Mouse (Mus musculus): Measurements from ENCODE around the gene Kctd18. TPM values are rescaled to one million over a fixed set of nuclear protein-coding genes. Genes with fewer than 3 reads are reported as not detected.

Kctd18 gene
- polyA plus RNA-seq, 1 experiment from 2014 or later: 21.0 TPM

- no peak for ATAC-seq (ENCODE audit: insufficient read depth, low FRiP score, low TSS enrichment)
Observed at GRCm38 (mm10) chr1:57942215-57942614, 76.5 kb downstream of the Kctd18 start.

GRCm38 (mm10) chr1:57941734-57942133 lies 77.0 kb downstream of the Kctd18 start:
- Histone ChIP-seq H3K4me1 (ENCODE audit: control insufficient read depth, insufficient read depth, low read length) (peaks cover 5% of the 10 kb centered on the region), H3K9ac (ENCODE audit: low read length) (no peak overlapping the region), H3K4me2 (ENCODE audit: low read depth) (no peak overlapping the region), H3K9me3 (ENCODE audit: control insufficient read depth, low read length) (no peaks in the 10 kb centered on the region), H3K27ac (ENCODE audit: low read depth, low read length) (no peak overlapping the region), H3K4me3 (ENCODE audit: low read depth, low read length) (no peak overlapping the region), H3K36me3 (ENCODE audit: control insufficient read depth, insufficient read depth, low read length) (no peaks in the 10 kb centered on the region), H3K27me3 (ENCODE audit: control insufficient read depth, insufficient read depth, low read length) (no peaks in the 10 kb centered on the region)
- WGBS: 60% methylated on average over 11 of the region's 11 CpGs
- DNase-seq (ENCODE audit: low spot score) (no peak), ATAC-seq (ENCODE audit: insufficient read depth, low FRiP score, low TSS enrichment) (no peak)

More at GRCm38 (mm10) chr1:57942215-57942614, 76.5 kb downstream of the Kctd18 start:
- no peak overlapping the region for H3K4me3 ChIP-seq (ENCODE audit: low read depth, low read length)
- H3K27me3 ChIP-seq (ENCODE audit: control insufficient read depth, insufficient read depth, low read length): no peaks in the 10 kb centered on the region
- H3K4me2 ChIP-seq (ENCODE audit: low read depth): no peak overlapping the region
- H3K9me3 ChIP-seq (ENCODE audit: control insufficient read depth, low read length): no peaks in the 10 kb centered on the region
- H3K27ac ChIP-seq (ENCODE audit: low read depth, low read length): no peak overlapping the region
- 86% methylated on average over 6 of the region's 6 CpGs for WGBS
- peaks cover 5% of the 10 kb centered on the region for H3K4me1 ChIP-seq (ENCODE audit: control insufficient read depth, insufficient read depth, low read length)
- H3K36me3 ChIP-seq (ENCODE audit: control insufficient read depth, insufficient read depth, low read length): no peaks in the 10 kb centered on the region
- no peak overlapping the region for H3K9ac ChIP-seq (ENCODE audit: low read length)
- no peak for DNase-seq (ENCODE audit: low spot score)

- no peak for ATAC-seq (ENCODE audit: insufficient read depth, low FRiP score, low TSS enrichment)
- WGBS: 78% methylated on average over 7 of the region's 7 CpGs
- H3K4me2 ChIP-seq (ENCODE audit: low read depth): no peak overlapping the region
Observed at GRCm38 (mm10) chr1:57941095-57941494, 77.7 kb downstream of the Kctd18 start.

GRCm38 (mm10) chr1:57940691-57941090 lies 78.1 kb downstream of the Kctd18 start:
- DNase-seq (ENCODE audit: low spot score) (no peak), ATAC-seq (ENCODE audit: insufficient read depth, low FRiP score, low TSS enrichment) (no peak)
- Histone ChIP-seq H3K27me3 (ENCODE audit: control insufficient read depth, insufficient read depth, low read length) (no peaks in the 10 kb centered on the region), H3K4me1 (ENCODE audit: control insufficient read depth, insufficient read depth, low read length) (peaks cover 5% of the 10 kb centered on the region), H3K36me3 (ENCODE audit: control insufficient read depth, insufficient read depth, low read length) (no peaks in the 10 kb centered on the region), H3K9me3 (ENCODE audit: control insufficient read depth, low read length) (no peaks in the 10 kb centered on the region), H3K27ac (ENCODE audit: low read depth, low read length) (no peak overlapping the region), H3K4me3 (ENCODE audit: low read depth, low read length) (no peak overlapping the region), H3K4me2 (ENCODE audit: low read depth) (no peak overlapping the region), H3K9ac (ENCODE audit: low read length) (no peak overlapping the region)
- 35% methylated on average over 10 of the region's 10 CpGs for WGBS

More at GRCm38 (mm10) chr1:57941095-57941494, 77.7 kb downstream of the Kctd18 start:
- DNase-seq (ENCODE audit: low spot score): no peak
- no peak overlapping the region for H3K9ac ChIP-seq (ENCODE audit: low read length)
- H3K9me3 ChIP-seq (ENCODE audit: control insufficient read depth, low read length): no peaks in the 10 kb centered on the region
- H3K27ac ChIP-seq (ENCODE audit: low read depth, low read length): no peak overlapping the region
- H3K36me3 ChIP-seq (ENCODE audit: control insufficient read depth, insufficient read depth, low read length): no peaks in the 10 kb centered on the region
- H3K4me3 ChIP-seq (ENCODE audit: low read depth, low read length): no peak overlapping the region
- no peaks in the 10 kb centered on the region for H3K27me3 ChIP-seq (ENCODE audit: control insufficient read depth, insufficient read depth, low read length)
- H3K4me1 ChIP-seq (ENCODE audit: control insufficient read depth, insufficient read depth, low read length): peaks cover 5% of the 10 kb centered on the region

- Histone ChIP-seq H3K4me1 (ENCODE audit: control insufficient read depth, insufficient read depth, low read length) (no peaks in the 10 kb centered on the region), H3K36me3 (ENCODE audit: control insufficient read depth, insufficient read depth, low read length) (no peaks in the 10 kb centered on the region), H3K9ac (ENCODE audit: low read length) (no peak overlapping the region), H3K4me2 (ENCODE audit: low read depth) (no peak overlapping the region), H3K9me3 (ENCODE audit: control insufficient read depth, low read length) (no peaks in the 10 kb centered on the region), H3K27ac (ENCODE audit: low read depth, low read length) (no peak overlapping the region), H3K27me3 (ENCODE audit: control insufficient read depth, insufficient read depth, low read length) (no peaks in the 10 kb centered on the region), H3K4me3 (ENCODE audit: low read depth, low read length) (no peak overlapping the region)
- ATAC-seq (ENCODE audit: insufficient read depth, low FRiP score, low TSS enrichment): no peak
- 62% methylated on average over 1 of the region's 1 CpGs for WGBS
- DNase-seq (ENCODE audit: low spot score): no peak
Observed at GRCm38 (mm10) chr1:57934287-57934686, 84.5 kb downstream of the Kctd18 start.

GRCm38 (mm10) chr1:57918567-57918966 lies 100.2 kb downstream of the Kctd18 start:
- H3K9me3 ChIP-seq (ENCODE audit: control insufficient read depth, low read length): no peaks in the 10 kb centered on the region
- DNase-seq (ENCODE audit: low spot score) (no peak), ATAC-seq (ENCODE audit: insufficient read depth, low FRiP score, low TSS enrichment) (no peak)
- WGBS: 91% methylated on average over 4 of the region's 4 CpGs
- H3K4me2 ChIP-seq (ENCODE audit: low read depth): no peak overlapping the region
- no peaks in the 10 kb centered on the region for H3K36me3 ChIP-seq (ENCODE audit: control insufficient read depth, insufficient read depth, low read length)
- no peak overlapping the region for H3K27ac ChIP-seq (ENCODE audit: low read depth, low read length)
- no peak overlapping the region for H3K4me3 ChIP-seq (ENCODE audit: low read depth, low read length)
- H3K4me1 ChIP-seq (ENCODE audit: control insufficient read depth, insufficient read depth, low read length): no peaks in the 10 kb centered on the region
- no peaks in the 10 kb centered on the region for H3K27me3 ChIP-seq (ENCODE audit: control insufficient read depth, insufficient read depth, low read length)
- no peak overlapping the region for H3K9ac ChIP-seq (ENCODE audit: low read length)

- 77% methylated on average over 5 of the region's 5 CpGs for WGBS
- Histone ChIP-seq H3K4me3 (ENCODE audit: low read depth, low read length) (no peak overlapping the region), H3K4me2 (ENCODE audit: low read depth) (no peak overlapping the region), H3K27me3 (ENCODE audit: control insufficient read depth, insufficient read depth, low read length) (no peaks in the 10 kb centered on the region), H3K9me3 (ENCODE audit: control insufficient read depth, low read length) (no peaks in the 10 kb centered on the region), H3K4me1 (ENCODE audit: control insufficient read depth, insufficient read depth, low read length) (no peaks in the 10 kb centered on the region), H3K36me3 (ENCODE audit: control insufficient read depth, insufficient read depth, low read length) (no peaks in the 10 kb centered on the region), H3K9ac (ENCODE audit: low read length) (no peak overlapping the region), H3K27ac (ENCODE audit: low read depth, low read length) (no peak overlapping the region)
- no peak for DNase-seq (ENCODE audit: low spot score)
- ATAC-seq (ENCODE audit: insufficient read depth, low FRiP score, low TSS enrichment): no peak
Observed at GRCm38 (mm10) chr1:57917342-57917741, 101.4 kb downstream of the Kctd18 start.

GRCm38 (mm10) chr1:57911561-57911960 lies 107.2 kb downstream of the Kctd18 start:
- Histone ChIP-seq H3K27me3 (ENCODE audit: control insufficient read depth, insufficient read depth, low read length) (no peaks in the 10 kb centered on the region), H3K9ac (ENCODE audit: low read length) (no peak overlapping the region), H3K27ac (ENCODE audit: low read depth, low read length) (no peak overlapping the region), H3K4me1 (ENCODE audit: control insufficient read depth, insufficient read depth, low read length) (no peaks in the 10 kb centered on the region), H3K36me3 (ENCODE audit: control insufficient read depth, insufficient read depth, low read length) (no peaks in the 10 kb centered on the region), H3K4me3 (ENCODE audit: low read depth, low read length) (no peak overlapping the region), H3K9me3 (ENCODE audit: control insufficient read depth, low read length) (no peaks in the 10 kb centered on the region), H3K4me2 (ENCODE audit: low read depth) (no peak overlapping the region)
- DNase-seq (ENCODE audit: low spot score): no peak
- no peak for ATAC-seq (ENCODE audit: insufficient read depth, low FRiP score, low TSS enrichment)
- WGBS: 68% methylated on average over 6 of the region's 6 CpGs

- ATAC-seq (ENCODE audit: insufficient read depth, low FRiP score, low TSS enrichment): no peak
- H3K4me1 ChIP-seq (ENCODE audit: control insufficient read depth, insufficient read depth, low read length): no peaks in the 10 kb centered on the region
- H3K4me3 ChIP-seq (ENCODE audit: low read depth, low read length): no peak overlapping the region
- H3K27ac ChIP-seq (ENCODE audit: low read depth, low read length): no peak overlapping the region
- no peaks in the 10 kb centered on the region for H3K9me3 ChIP-seq (ENCODE audit: control insufficient read depth, low read length)
- no peak overlapping the region for H3K4me2 ChIP-seq (ENCODE audit: low read depth)
- H3K9ac ChIP-seq (ENCODE audit: low read length): no peak overlapping the region
- no peaks in the 10 kb centered on the region for H3K36me3 ChIP-seq (ENCODE audit: control insufficient read depth, insufficient read depth, low read length)
- no peak for DNase-seq (ENCODE audit: low spot score)
- no peaks in the 10 kb centered on the region for H3K27me3 ChIP-seq (ENCODE audit: control insufficient read depth, insufficient read depth, low read length)
Observed at GRCm38 (mm10) chr1:57906312-57906711, 112.4 kb downstream of the Kctd18 start.

All from neural tube, embryonic 11.5 days (tissue).